Mouse (Mus musculus) lung, adult 2 months (tissue): ENCODE measurements around the gene Iqcf1.

Experiments used
- CTCF ChIP-seq: fragments of 200-500 bp; IDR thresholded peaks from 2 replicates; pipeline ENCODE4 v1.5.1; 2011; ENCODE audit warnings: mild to moderate bottlenecking, low read length, control low read depth; ENCODE audit not compliant: insufficient read depth
- POLR2A ChIP-seq: fragments of 200-500 bp; IDR thresholded peaks from 2 replicates; pipeline ENCODE4 v1.6.1; 2011; ENCODE audit warnings: low read depth, mild to moderate bottlenecking, control low read depth, low read length, borderline replicate concordance; ENCODE audit errors: extremely low read depth

- TF ChIP-seq POLR2A (no peak), CTCF (no peak)
Measured at GRCm38 (mm10) chr9:106513566-106513965, 13.8 kb downstream of the Iqcf1 start.
